Mouse (Mus musculus) embryo, embryonic 10 days (tissue): ENCODE measurements around the gene Med21.
A peak's percentile ranks its signal among the peaks of the same experiment; 100 is the strongest.

ENCODE experiments used
- DNase-seq: peaks from one replicate; pipeline ENCODE4 v3.0.0-alpha.2; 2015; ENCODE audit warnings: low spot score

Med21 gene

GRCm38 (mm10) chr6:146640068-146640965 is 2.0 kb upstream of the Med21 start:
- DNase-seq: no peak

- no peak for DNase-seq
Measured at GRCm38 (mm10) chr6:146640991-146641390, 1.4 kb upstream of the Med21 start.

- no peak for DNase-seq
Measured at GRCm38 (mm10) chr6:146641621-146642210, 631 bp upstream of the Med21 start.

- DNase-seq: peak; percentile 36
Measured at GRCm38 (mm10) chr6:146643184-146643570, 830 bp downstream of the Med21 start.

GRCm38 (mm10) chr6:146650013-146650412 is 7.7 kb downstream of the Med21 start:
- DNase-seq: no peak

- no peak for DNase-seq
Measured at GRCm38 (mm10) chr6:146651431-146651830, 9.1 kb downstream of the Med21 start.

- DNase-seq: no peak
Measured at GRCm38 (mm10) chr6:146653197-146653596, 10.8 kb downstream of the Med21 start.

- peak; percentile 51 for DNase-seq
Measured at GRCm38 (mm10) chr6:146660591-146660990, 18.2 kb downstream of the Med21 start.

- DNase-seq: no peak
Measured at GRCm38 (mm10) chr6:146661655-146662054, 19.3 kb downstream of the Med21 start.

GRCm38 (mm10) chr6:146662679-146663078 is 20.3 kb downstream of the Med21 start:
- DNase-seq: peak; percentile 70

- no peak for DNase-seq
Measured at GRCm38 (mm10) chr6:146664116-146664515, 21.8 kb downstream of the Med21 start.

- no peak for DNase-seq
Measured at GRCm38 (mm10) chr6:146664917-146665316, 22.6 kb downstream of the Med21 start.

- DNase-seq: no peak
Measured at GRCm38 (mm10) chr6:146665408-146665807, 23.1 kb downstream of the Med21 start.

GRCm38 (mm10) chr6:146666811-146667210 is 24.5 kb downstream of the Med21 start:
- no peak for DNase-seq

- no peak for DNase-seq
Measured at GRCm38 (mm10) chr6:146668606-146669005, 26.3 kb downstream of the Med21 start.

GRCm38 (mm10) chr6:146670956-146671855 is 28.9 kb downstream of the Med21 start:
- DNase-seq: no peak

- no peak for DNase-seq
Measured at GRCm38 (mm10) chr6:146672106-146672505, 29.8 kb downstream of the Med21 start.

- DNase-seq: no peak
Measured at GRCm38 (mm10) chr6:146673696-146674095, 31.3 kb downstream of the Med21 start.

- DNase-seq: no peak
Measured at GRCm38 (mm10) chr6:146674420-146674819, 32.1 kb downstream of the Med21 start.

GRCm38 (mm10) chr6:146674881-146675536 is 32.7 kb downstream of the Med21 start:
- DNase-seq: no peak

GRCm38 (mm10) chr6:146676904-146677303 is 34.6 kb downstream of the Med21 start:
- DNase-seq: no peak
